Mouse (Mus musculus): ENCODE data around the gene Pkdrej. TPM values are rescaled to one million over a fixed set of nuclear protein-coding genes. Genes with fewer than 3 reads are reported as not detected.
A peak's percentile ranks its signal among the peaks of the same experiment; 100 is the strongest.
"Not testable (repeated sequence)": the region's sequence is repeated elsewhere in the genome, so short reads cannot be mapped to it uniquely, and the experiment has no call there.

The Pkdrej gene
- total RNA-seq, 2 experiments from 2014 or later = 2.5 to 2.8 TPM

GRCm38 (mm10) chr15:85809091-85809490 lies 12.4 kb downstream of the Pkdrej start:
- DNase-seq = no peak

GRCm38 (mm10) chr15:85808434-85808833 lies 13.1 kb downstream of the Pkdrej start:
- DNase-seq = peak; percentile 26

GRCm38 (mm10) chr15:85808031-85808430 lies 13.5 kb downstream of the Pkdrej start:
- DNase-seq = no peak

GRCm38 (mm10) chr15:85807404-85807803 lies 14.1 kb downstream of the Pkdrej start:
- DNase-seq = no peak

GRCm38 (mm10) chr15:85806886-85807285 lies 14.6 kb downstream of the Pkdrej start:
- DNase-seq = no peak

- peak; percentile 71 for DNase-seq
These were observed 18.6 kb downstream of the Pkdrej start for GRCm38 (mm10) chr15:85802931-85803330.

GRCm38 (mm10) chr15:85798676-85799075 lies 22.9 kb downstream of the Pkdrej start:
- DNase-seq = peak; percentile 55

- no peak for DNase-seq
These were observed 26.0 kb downstream of the Pkdrej start for GRCm38 (mm10) chr15:85795516-85795915.

GRCm38 (mm10) chr15:85792819-85793218 lies 28.7 kb downstream of the Pkdrej start:
- peak; percentile 91 for DNase-seq

- no peak for DNase-seq
These were observed 30.1 kb downstream of the Pkdrej start for GRCm38 (mm10) chr15:85791449-85791848.

- DNase-seq = no peak
These were observed 32.9 kb downstream of the Pkdrej start for GRCm38 (mm10) chr15:85788633-85789032.

GRCm38 (mm10) chr15:85788051-85788450 lies 33.5 kb downstream of the Pkdrej start:
- DNase-seq = no peak

- DNase-seq = no peak
These were observed 34.1 kb downstream of the Pkdrej start for GRCm38 (mm10) chr15:85787482-85787881.

GRCm38 (mm10) chr15:85786711-85787110 lies 34.8 kb downstream of the Pkdrej start:
- no peak for DNase-seq

GRCm38 (mm10) chr15:85784341-85784740 lies 37.2 kb downstream of the Pkdrej start:
- no peak for DNase-seq

- no peak for DNase-seq
These were observed 38.4 kb downstream of the Pkdrej start for GRCm38 (mm10) chr15:85783146-85783545.

GRCm38 (mm10) chr15:85778891-85779290 lies 42.6 kb downstream of the Pkdrej start:
- not testable (repeated sequence) for DNase-seq

- DNase-seq = no peak
These were observed 44.8 kb downstream of the Pkdrej start for GRCm38 (mm10) chr15:85776771-85777170.

- no peak for DNase-seq
These were observed 45.3 kb downstream of the Pkdrej start for GRCm38 (mm10) chr15:85776241-85776640.

- no peak for DNase-seq
These were observed 46.5 kb downstream of the Pkdrej start for GRCm38 (mm10) chr15:85775001-85775400.

GRCm38 (mm10) chr15:85774419-85774818 lies 47.1 kb downstream of the Pkdrej start:
- no peak for DNase-seq

GRCm38 (mm10) chr15:85772146-85772740 lies 49.3 kb downstream of the Pkdrej start:
- no peak for DNase-seq

- no peak for DNase-seq
These were observed 50.0 kb downstream of the Pkdrej start for GRCm38 (mm10) chr15:85771306-85772121.

GRCm38 (mm10) chr15:85768991-85769390 lies 52.5 kb downstream of the Pkdrej start:
- DNase-seq = no peak
